Mouse (Mus musculus) CH12.LX (cell line): ENCODE results near the gene Scaf4.

ENCODE experiments used
- CHD1 ChIP-seq: IDR thresholded peaks from 2 replicates; pipeline ENCODE4 v1.6.1; 2012; ENCODE audit warnings: low read depth, low read length, improper control_type of control experiment, inconsistent platforms
- CTCF ChIP-seq, 2 experiments: IDR thresholded peaks in 1 of 2; conservative IDR thresholded peaks in 1 of 2; 2 replicates each; pipeline ENCODE4 v1.5.1; 2011 to 2012; ENCODE audit warnings: low read depth in 2 of 2, low read length in 2 of 2, improper control_type of control experiment in 1 of 2, inconsistent platforms in 1 of 2, mild to moderate bottlenecking in 1 of 2, moderate library complexity in 1 of 2
- E2F4 ChIP-seq: IDR thresholded peaks from 2 replicates; pipeline ENCODE4 v1.6.1; 2011; ENCODE audit warnings: low read depth, low read length, improper control_type of control experiment; ENCODE audit not compliant: insufficient replicate concordance
- ELF1 ChIP-seq: IDR thresholded peaks from 2 replicates; pipeline ENCODE4 v1.6.1; 2014; ENCODE audit warnings: low read depth, mild to moderate bottlenecking, inconsistent platforms, low read length, improper control_type of control experiment
- POLR2A ChIP-seq: IDR thresholded peaks from 2 replicates; pipeline ENCODE4 v1.6.1; 2011; ENCODE audit warnings: low read depth, mild to moderate bottlenecking, improper control_type of control experiment, low read length
- RAD21 ChIP-seq: IDR thresholded peaks from 2 replicates; pipeline ENCODE4 v1.6.1; 2011; ENCODE audit warnings: low read depth, mild to moderate bottlenecking, low read length, improper control_type of control experiment, moderate library complexity
- RCOR1 ChIP-seq: conservative IDR thresholded peaks from 2 replicates; pipeline ENCODE4 v1.6.1; 2012; ENCODE audit warnings: low read depth, mild to moderate bottlenecking, inconsistent platforms, low read length, improper control_type of control experiment
- SMC3 ChIP-seq: IDR thresholded peaks from 2 replicates; pipeline ENCODE4 v1.6.1; 2011; ENCODE audit warnings: low read depth, low read length, improper control_type of control experiment
- TBP ChIP-seq: conservative IDR thresholded peaks from 2 replicates; pipeline ENCODE4 v1.6.1; 2011; ENCODE audit warnings: low read depth, low read length, improper control_type of control experiment
- USF1 ChIP-seq: IDR thresholded peaks from 2 replicates; pipeline ENCODE4 v1.6.1; 2014; ENCODE audit warnings: low read depth, mild to moderate bottlenecking, inconsistent platforms, low read length, improper control_type of control experiment
- USF2 ChIP-seq: conservative IDR thresholded peaks from 2 replicates; pipeline ENCODE4 v1.6.1; 2011; ENCODE audit warnings: low read depth, low read length, improper control_type of control experiment
- ZC3H11A ChIP-seq: IDR thresholded peaks from 2 replicates; pipeline ENCODE4 v1.6.1; 2012; ENCODE audit warnings: low read depth, mild to moderate bottlenecking, inconsistent platforms, low read length, improper control_type of control experiment
- ZKSCAN1 ChIP-seq: IDR thresholded peaks from 2 replicates; pipeline ENCODE4 v1.6.1; 2012; ENCODE audit warnings: low read depth, inconsistent platforms, low read length, improper control_type of control experiment, borderline replicate concordance
- ZMIZ1 ChIP-seq: IDR thresholded peaks from 2 replicates; pipeline ENCODE4 v1.6.1; 2012; ENCODE audit warnings: low read depth, mild to moderate bottlenecking, inconsistent platforms, low read length, improper control_type of control experiment

- TF ChIP-seq POLR2A: no peak
- no peak for TF ChIP-seq USF1
- no peak for TF ChIP-seq ELF1
- no peak for TF ChIP-seq CTCF (conservative IDR thresholded peaks at IDR 0.05 in 1 of 2, IDR thresholded peaks at IDR 0.05 in 1 of 2; ENCODE audit: low read depth in 2 of 2, low read length in 2 of 2)
- no peak for TF ChIP-seq CHD1
- TF ChIP-seq RAD21: no peak
- no peak for TF ChIP-seq SMC3
- TF ChIP-seq RCOR1: no peak
- TF ChIP-seq ZMIZ1: no peak
- no peak for TF ChIP-seq ZC3H11A
- TF ChIP-seq ZKSCAN1: no peak
- TF ChIP-seq USF2: no peak
- no peak for TF ChIP-seq E2F4
- no peak for TF ChIP-seq TBP
These were observed 46.7 kb upstream of the Scaf4 start for GRCm38 (mm10) chr16:90330979-90331378.
